Mouse (Mus musculus) C2C12 (cell line): Measurements from ENCODE around the gene Lsp1. TPM values are rescaled to one million over a fixed set of nuclear protein-coding genes. Genes with fewer than 3 reads are reported as not detected.

ENCODE experiments used
- H3K27me3 ChIP-seq: one replicate; pipeline ENCODE4 v1.6.1; 2011; ENCODE audit not compliant: control insufficient read depth, insufficient read depth, insufficient read length
- H3K36me3 ChIP-seq: one replicate; pipeline ENCODE4 v1.6.1; 2011; ENCODE audit not compliant: control insufficient read depth, insufficient read depth
- H3K4me3 ChIP-seq: one replicate; pipeline ENCODE4 v1.5.1; 2011; ENCODE audit warnings: mild to moderate bottlenecking, control low read depth; ENCODE audit not compliant: poor library complexity, insufficient read depth, severe bottlenecking
- H3K79me2 ChIP-seq: one replicate; pipeline ENCODE4 v1.6.1; 2011; ENCODE audit not compliant: control insufficient read depth, insufficient read depth
- H3K79me3 ChIP-seq: one replicate; pipeline ENCODE4 v1.6.1; 2011; ENCODE audit warnings: low read depth, control low read depth
- H3ac ChIP-seq: one replicate; pipeline ENCODE3; 2011; ENCODE audit warnings: low read depth; ENCODE audit not compliant: control insufficient read depth, insufficient read length
- CEBPB ChIP-seq: IDR thresholded peaks from one replicate; pipeline ENCODE4 v1.6.1; 2011; ENCODE audit warnings: low read depth, mild to moderate bottlenecking, control low read depth, moderate library complexity
- CTCF ChIP-seq: IDR thresholded peaks from one replicate; pipeline ENCODE4 v1.5.1; 2011; ENCODE audit not compliant: control insufficient read depth, insufficient read depth, insufficient read length
- FOSL1 ChIP-seq: IDR thresholded peaks from one replicate; pipeline ENCODE4 v1.8.0; 2011; ENCODE audit warnings: mild to moderate bottlenecking, low read length; ENCODE audit not compliant: poor library complexity, insufficient read depth, severe bottlenecking
- MAX ChIP-seq: IDR thresholded peaks from one replicate; pipeline ENCODE4 v1.6.1; 2011; ENCODE audit warnings: mild to moderate bottlenecking, control low read depth
- MYOD1 ChIP-seq: IDR thresholded peaks from one replicate; pipeline ENCODE4 v1.6.1; 2011; ENCODE audit warnings: low read depth; ENCODE audit not compliant: control insufficient read depth, insufficient read length
- MYOG ChIP-seq: IDR thresholded peaks from one replicate; pipeline ENCODE4 v1.6.1; 2011; ENCODE audit not compliant: control insufficient read depth, insufficient read length; ENCODE audit errors: extremely low read depth
- USF1 ChIP-seq: IDR thresholded peaks from one replicate; pipeline ENCODE4 v1.6.1; 2011; ENCODE audit warnings: low read depth, mild to moderate bottlenecking, control low read depth, moderate library complexity
- polyA plus RNA-seq: library from polyadenylated mRNA; unstranded; fragments of >200 nt; fragmentation: generic; extraction: Trizol; gene quantifications from one replicate; pipeline ENCODE4 v1.2.1, GENCODE M21; 2012; ENCODE audit warnings: missing spikeins

Gene Lsp1
- polyA plus RNA-seq, 1 experiment, result 96.1 TPM

- Histone ChIP-seq H3ac (no peak overlapping the region), H3K27me3 (peaks cover 4% of the 10 kb centered on the region), H3K4me3 (no peak overlapping the region), H3K79me2 (no peaks in the 10 kb centered on the region), H3K36me3 (no peaks in the 10 kb centered on the region), H3K79me3 (no peaks in the 10 kb centered on the region)
- TF ChIP-seq FOSL1 (no peak), MAX (no peak)
Measured at GRCm38 (mm10) chr7:142523200-142523990, 62.8 kb downstream of the Lsp1 start.

GRCm38 (mm10) chr7:142525342-142526178 lies 65.0 kb downstream of the Lsp1 start:
- Histone ChIP-seq H3K27me3 (peaks cover 4% of the 10 kb centered on the region), H3K79me3 (no peaks in the 10 kb centered on the region), H3ac (no peak overlapping the region), H3K36me3 (no peaks in the 10 kb centered on the region), H3K79me2 (no peaks in the 10 kb centered on the region), H3K4me3 (no peak overlapping the region)
- TF ChIP-seq MYOD1 (no peak), CEBPB (no peak), MAX (no peak), FOSL1 (no peak), USF1 (no peak), MYOG (no peak), CTCF (no peak)

- H3ac ChIP-seq, result no peak overlapping the region
- H3K79me2 ChIP-seq, result peaks cover 6% of the 10 kb centered on the region
- H3K27me3 ChIP-seq, result peaks cover 4% of the 10 kb centered on the region
- no peak for TF ChIP-seq FOSL1
- TF ChIP-seq MAX, result no peak
- no peak for TF ChIP-seq MYOG
- no peak for TF ChIP-seq USF1
- no peak overlapping the region for H3K4me3 ChIP-seq
- H3K79me3 ChIP-seq, result no peaks in the 10 kb centered on the region
- H3K36me3 ChIP-seq, result no peaks in the 10 kb centered on the region
Measured at GRCm38 (mm10) chr7:142529350-142529749, 68.7 kb downstream of the Lsp1 start.

DNA sequence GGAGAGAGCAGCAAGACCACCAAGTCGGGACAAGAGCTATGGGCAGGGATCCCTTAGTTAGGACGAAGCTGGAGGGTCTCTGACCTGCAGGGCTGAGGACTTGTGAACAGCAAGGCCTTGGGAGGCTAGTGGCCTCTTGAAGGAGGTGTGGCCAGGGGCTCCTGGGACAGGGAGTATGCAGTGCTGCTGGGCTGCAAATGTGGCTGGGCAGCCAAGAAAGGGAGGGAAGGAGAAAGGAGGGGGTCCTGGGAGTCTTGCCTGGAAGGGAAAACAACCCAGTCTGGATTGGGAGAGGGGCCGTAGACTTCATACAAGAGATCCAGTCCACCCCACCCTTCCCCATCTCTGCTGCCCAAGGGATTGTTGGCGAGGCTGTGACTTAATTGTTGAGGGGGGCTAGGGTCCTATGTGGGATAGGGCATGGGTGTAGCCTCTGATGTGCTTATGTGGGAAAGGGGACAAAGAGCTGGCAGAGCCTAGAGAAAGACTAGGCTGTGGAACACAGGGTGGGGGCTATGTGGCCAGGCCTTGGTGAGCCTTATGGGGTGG lies 71.4 kb downstream of the Lsp1 start:
- H3K79me3 ChIP-seq, result no peaks in the 10 kb centered on the region
- TF ChIP-seq USF1 (no peak), MAX (no peak), CTCF (no peak), FOSL1 (no peak), MYOG (no peak), CEBPB (no peak), MYOD1 (no peak)
- H3K79me2 ChIP-seq, result peaks cover 6% of the 10 kb centered on the region
- H3K36me3 ChIP-seq, result no peaks in the 10 kb centered on the region
- no peak overlapping the region for H3ac ChIP-seq
- H3K4me3 ChIP-seq, result no peak overlapping the region
- peaks cover 4% of the 10 kb centered on the region for H3K27me3 ChIP-seq

DNA sequence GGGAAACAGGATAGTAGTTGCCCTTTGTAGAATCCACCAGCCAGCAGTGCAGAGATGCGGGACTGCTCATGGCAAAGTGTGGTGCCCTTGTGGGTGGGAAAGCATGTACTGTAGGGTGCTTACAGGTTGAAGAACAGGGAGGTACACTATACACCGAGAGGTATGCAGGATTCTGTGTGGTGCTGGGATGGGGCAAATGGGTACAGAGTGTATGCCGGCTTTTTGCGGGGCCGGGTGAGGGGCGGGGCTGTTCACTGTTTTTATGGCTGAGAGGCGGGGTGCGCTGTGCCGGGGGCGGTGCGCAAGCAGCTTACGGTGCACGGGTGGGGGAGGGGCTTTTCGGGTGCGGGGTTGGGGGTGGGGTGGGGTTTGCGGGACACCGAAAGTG lies 72.1 kb downstream of the Lsp1 start, which contains the start of gene Mrpl23:
Gene Mrpl23, plus strand, starts transcription at position 16 of the 388 bp plus-strand sequence.
- H3K36me3 ChIP-seq, result no peaks in the 10 kb centered on the region
- H3K79me3 ChIP-seq, result no peaks in the 10 kb centered on the region
- no peaks in the 10 kb centered on the region for H3K27me3 ChIP-seq
- peaks cover 6% of the 10 kb centered on the region for H3K79me2 ChIP-seq
- peak within 1 kb of the TSS; percentile 81 for H3ac ChIP-seq
- H3K4me3 ChIP-seq, result peak within 1 kb of the TSS; percentile 43
- TF ChIP-seq MAX (no peak), MYOG (no peak), USF1 (no peak), CEBPB (no peak), CTCF (no peak), FOSL1 (no peak), MYOD1 (no peak)
